Mouse (Mus musculus) midbrain, embryonic 11.5 days (tissue): ENCODE measurements at regions not wholly inside any gene's neighbourhood (a gene's known extent, or its start where the extent isn't known, plus 50 kb on each side); places are given as distances from the start of the nearest gene placed in this dataset.

Source experiments
- ATAC-seq: fragments of 200-750 bp; cut with Nextera tagmentation; 2 replicates; pipeline ENCODE4 v1.8.0; 2017; ENCODE audit warnings: moderate TSS enrichment, moderate library complexity; ENCODE audit not compliant: low FRiP score
- DNase-seq: peaks from one replicate; pipeline ENCODE4 v3.0.0; 2015; ENCODE audit warnings: low spot score; ENCODE audit errors: missing footprints
- H3K27ac ChIP-seq: fragments of 300-500 bp; sonication (generic); 2 replicates; pipeline ENCODE4 v1.5.1; 2014; ENCODE audit warnings: low read depth, low read length
- H3K27me3 ChIP-seq: fragments of 300-500 bp; sonication (generic); 2 replicates; pipeline ENCODE4 v1.6.1; 2014; ENCODE audit warnings: mild to moderate bottlenecking, low read length, moderate library complexity, mixed read lengths; ENCODE audit not compliant: control insufficient read depth, insufficient read depth
- H3K36me3 ChIP-seq: fragments of 300-500 bp; sonication (generic); 2 replicates; pipeline ENCODE4 v1.6.1; 2014; ENCODE audit warnings: mild to moderate bottlenecking, low read length, moderate library complexity, mixed read lengths; ENCODE audit not compliant: control insufficient read depth, insufficient read depth
- H3K4me1 ChIP-seq: fragments of 300-500 bp; sonication (generic); 2 replicates; pipeline ENCODE4 v1.6.1; 2014; ENCODE audit warnings: low read length; ENCODE audit not compliant: control insufficient read depth, insufficient read depth
- H3K4me2 ChIP-seq: fragments of 300-500 bp; sonication (generic); 2 replicates; pipeline ENCODE4 v1.6.1; 2014; ENCODE audit warnings: mild to moderate bottlenecking, moderate library complexity
- H3K4me3 ChIP-seq: fragments of 300-500 bp; sonication (generic); 2 replicates; pipeline ENCODE4 v1.5.1; 2014; ENCODE audit warnings: low read depth, low read length
- H3K9ac ChIP-seq: fragments of 300-500 bp; sonication (generic); 2 replicates; pipeline ENCODE4 v1.6.1; 2014; ENCODE audit warnings: low read length
- H3K9me3 ChIP-seq: fragments of 300-500 bp; sonication (generic); 2 replicates; pipeline ENCODE4 v1.6.1; 2016; ENCODE audit warnings: low read length; ENCODE audit not compliant: control insufficient read depth
- WGBS: fragments of 180-500 bp; shearing (Covaris S2); extraction: QIAGEN DNeasy Blood & Tissue Kit; methylation state at CpG from one replicate; pipeline ENCODE4 v1.1.7; 2014; 5-methylcytosine and 5-hydroxymethylcytosine counted together

DNA sequence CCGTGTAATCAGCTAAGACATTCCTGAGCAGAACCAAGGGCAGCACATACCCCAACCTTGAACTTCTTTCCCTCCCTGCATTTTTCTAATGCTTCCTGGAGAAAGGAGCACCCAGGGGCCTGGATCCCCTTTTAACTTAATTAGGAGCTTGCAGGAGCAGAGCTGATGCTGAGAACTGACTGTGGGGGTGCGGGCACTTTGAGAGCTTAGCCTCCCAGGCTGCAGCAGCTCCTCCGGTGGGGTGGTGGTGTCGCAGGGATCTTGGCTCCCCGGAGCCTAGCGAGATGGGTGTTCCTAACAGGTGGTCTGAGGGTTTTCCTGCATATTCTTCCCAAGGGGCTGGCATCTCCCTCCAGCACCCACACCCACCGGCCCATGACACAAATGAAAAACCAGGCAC lies 289.4 kb downstream of the Mycn start:
- 28% methylated on average over 7 of the region's 7 CpGs for WGBS
- Histone ChIP-seq H3K36me3 (no peaks in the 10 kb centered on the region), H3K27ac (no peak overlapping the region; the same call in 1 of the 2 replicates), H3K4me2 (no peak overlapping the region), H3K27me3 (no peaks in the 10 kb centered on the region), H3K4me3 (no peak overlapping the region), H3K9ac (no peak overlapping the region; the same call in 1 of the 2 replicates), H3K4me1 (peaks cover 14% of the 10 kb centered on the region), H3K9me3 (no peaks in the 10 kb centered on the region)
- ATAC-seq (0 out of 2 replicates have a peak, but pooled peaks have one; percentile 14), DNase-seq (peak; percentile 83)

DNA sequence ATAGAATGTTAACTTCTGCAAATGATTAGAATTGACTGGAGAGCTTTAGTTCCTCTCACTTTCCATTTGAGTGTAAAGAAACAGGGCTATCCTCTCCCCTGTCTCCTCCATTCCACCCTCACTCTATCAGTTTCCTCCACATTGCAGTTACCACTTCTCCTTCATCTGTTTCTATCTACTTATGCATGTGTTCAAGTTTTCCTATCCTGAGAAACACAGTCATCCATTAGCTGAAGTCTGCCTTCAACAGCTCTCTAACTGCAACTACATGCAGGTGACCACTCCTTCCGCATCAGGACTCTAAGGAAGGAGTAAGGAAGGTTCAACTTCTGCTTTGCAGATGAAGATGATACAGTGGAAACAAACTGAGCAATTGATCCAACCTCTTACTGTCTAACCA lies 291.4 kb downstream of the Mycn start:
- Histone ChIP-seq H3K9me3 (no peaks in the 10 kb centered on the region), H3K36me3 (no peaks in the 10 kb centered on the region), H3K27ac (no peak overlapping the region), H3K4me2 (no peak overlapping the region), H3K4me3 (no peak overlapping the region), H3K4me1 (peaks cover 14% of the 10 kb centered on the region), H3K27me3 (no peaks in the 10 kb centered on the region), H3K9ac (no peak overlapping the region)
- peak; percentile 28 for DNase-seq
- 91% methylated on average over 1 of the region's 1 CpGs for WGBS
- ATAC-seq: no peak

DNA sequence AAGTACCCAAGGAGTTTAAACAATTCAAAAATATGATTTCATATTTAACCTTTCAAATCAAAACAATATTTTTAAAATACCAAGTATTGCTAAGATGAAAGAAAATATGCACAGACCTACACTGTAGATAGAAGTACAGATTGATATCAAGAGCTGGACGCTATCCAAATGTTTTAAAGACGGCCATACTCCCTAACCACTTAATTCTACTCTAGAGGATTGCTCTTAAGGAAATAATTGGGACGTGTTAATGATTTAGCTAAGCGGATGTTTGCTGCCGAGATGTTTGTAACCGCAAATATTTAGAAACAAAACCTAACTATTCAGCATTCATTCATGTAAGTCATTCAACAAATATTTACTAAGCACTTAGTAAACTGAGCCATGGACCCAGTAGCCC lies 294.2 kb downstream of the Mycn start:
- Histone ChIP-seq H3K9me3 (no peaks in the 10 kb centered on the region), H3K9ac (no peak overlapping the region), H3K4me2 (no peak overlapping the region), H3K36me3 (no peaks in the 10 kb centered on the region), H3K4me3 (no peak overlapping the region), H3K27me3 (no peaks in the 10 kb centered on the region), H3K4me1 (peaks cover 15% of the 10 kb centered on the region), H3K27ac (no peak overlapping the region)
- ATAC-seq (no peak), DNase-seq (peak; percentile 57)
- WGBS: 88% methylated on average over 6 of the region's 6 CpGs

DNA sequence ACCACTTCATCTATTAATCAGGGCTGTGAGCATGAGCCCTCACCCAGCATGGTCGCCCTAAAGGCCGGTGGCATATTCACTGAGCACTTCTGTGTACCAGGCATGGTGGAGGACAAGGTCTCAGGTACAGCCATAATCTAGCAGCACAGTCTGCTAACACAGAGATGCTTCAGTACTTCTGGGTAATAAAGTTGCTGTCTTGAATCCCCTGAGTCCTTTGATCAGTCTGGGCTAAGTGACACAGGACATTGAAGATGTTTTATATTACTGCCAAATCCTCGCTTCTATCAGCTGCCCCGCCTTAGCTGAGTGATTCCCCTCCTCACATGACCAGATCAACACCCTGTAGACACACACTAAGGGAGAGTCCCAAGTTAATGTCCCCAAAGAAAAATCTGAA lies 296.5 kb downstream of the Mycn start:
- Histone ChIP-seq H3K9ac (no peak overlapping the region), H3K4me2 (no peak overlapping the region), H3K27me3 (no peaks in the 10 kb centered on the region), H3K4me3 (no peak overlapping the region), H3K27ac (no peak overlapping the region), H3K9me3 (no peaks in the 10 kb centered on the region), H3K36me3 (no peaks in the 10 kb centered on the region), H3K4me1 (peaks cover 4% of the 10 kb centered on the region; the same call in 1 of the 2 replicates)
- no peak for ATAC-seq
- DNase-seq: no peak
- 83% methylated on average over 4 of the region's 4 CpGs for WGBS

DNA sequence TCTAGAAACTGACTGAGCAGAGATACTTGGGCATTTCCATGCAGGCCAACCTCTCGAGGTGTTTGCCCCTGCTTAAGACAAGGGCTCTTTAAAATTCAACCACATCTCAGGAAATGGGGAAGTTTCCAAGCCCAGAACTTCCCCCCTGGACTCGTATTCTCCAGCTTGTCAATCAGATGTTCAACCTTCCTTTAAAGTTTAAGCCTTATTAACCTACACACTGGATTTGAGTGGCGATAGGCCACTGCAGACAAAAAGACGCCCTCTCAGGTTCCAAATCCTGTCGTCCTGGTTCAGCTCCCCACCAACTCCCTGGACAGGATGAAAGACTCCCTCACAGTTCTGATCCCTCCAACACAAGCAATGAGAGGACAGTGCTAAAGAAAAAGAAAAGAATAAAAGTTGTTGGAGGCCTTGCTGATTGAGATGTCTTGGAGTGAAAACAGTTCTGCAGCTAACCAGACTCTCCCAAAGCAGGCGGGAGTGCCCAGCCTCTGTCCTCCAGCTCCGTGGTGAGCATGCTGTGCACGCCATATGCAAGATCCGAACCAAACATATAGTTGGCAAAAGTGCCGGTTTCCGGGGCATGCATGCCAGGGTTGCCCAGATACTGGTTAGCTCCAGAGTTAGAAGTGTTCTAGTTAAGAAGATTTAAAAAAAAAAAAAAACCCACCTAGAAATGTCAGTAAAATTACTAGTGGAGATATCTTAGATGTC lies 298.3 kb downstream of the Mycn start:
- H3K27me3 ChIP-seq: no peaks in the 10 kb centered on the region
- 19% methylated on average over 11 of the region's 11 CpGs for WGBS
- no peaks in the 10 kb centered on the region for H3K36me3 ChIP-seq
- peaks cover 4% of the 10 kb centered on the region; the same call in 1 of the 2 replicates for H3K4me1 ChIP-seq
- H3K9me3 ChIP-seq: no peaks in the 10 kb centered on the region
- ATAC-seq: peak; percentile 82
- no peak overlapping the region for H3K4me3 ChIP-seq
- no peak overlapping the region for H3K27ac ChIP-seq
- DNase-seq: peak; percentile 90
- no peak overlapping the region for H3K9ac ChIP-seq
- H3K4me2 ChIP-seq: no peak overlapping the region

DNA sequence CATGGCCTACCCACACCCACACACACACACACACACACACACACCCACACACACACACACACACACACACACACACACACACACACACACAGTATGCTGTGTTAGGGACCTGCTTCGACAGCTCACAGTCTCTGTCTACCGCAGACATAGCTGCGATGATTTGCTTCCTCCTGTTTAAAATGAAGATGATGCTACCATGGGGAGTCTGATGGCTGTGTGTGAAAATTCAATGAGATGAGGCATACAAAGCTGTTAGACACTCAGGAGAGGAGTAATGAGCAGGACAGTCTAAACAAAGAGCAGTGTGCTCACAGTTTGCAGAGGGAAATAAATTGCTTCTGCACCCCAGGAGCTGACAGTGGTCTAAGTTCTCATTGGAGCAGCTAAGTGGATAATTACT lies 306.4 kb downstream of the Mycn start:
- no peak for ATAC-seq

DNA sequence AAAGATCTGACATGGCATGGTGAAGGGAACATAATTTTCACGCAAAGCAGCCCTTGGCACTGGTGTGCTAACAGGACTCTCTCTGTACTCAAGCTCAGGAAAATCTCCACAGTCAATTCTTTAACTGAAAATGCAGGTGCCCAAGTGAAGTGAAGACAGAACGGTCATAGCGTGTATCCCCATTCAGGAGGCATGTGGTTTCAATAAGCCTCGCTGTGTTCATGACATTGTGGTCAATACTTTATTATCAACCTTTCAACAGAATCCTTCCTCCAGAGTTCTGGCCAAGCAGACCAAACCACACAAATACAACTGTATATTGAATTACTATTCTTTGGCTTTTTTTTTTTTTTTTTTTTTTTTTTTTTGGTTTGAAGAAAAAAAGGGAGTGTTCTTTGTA lies 314.1 kb downstream of the Mycn start:
- DNase-seq (no peak), ATAC-seq (no peak)
- no peak overlapping the region for H3K4me2 ChIP-seq
- H3K9me3 ChIP-seq: no peaks in the 10 kb centered on the region
- H3K27ac ChIP-seq: no peak overlapping the region
- no peak overlapping the region for H3K4me3 ChIP-seq
- 88% methylated on average over 4 of the region's 4 CpGs for WGBS
- H3K36me3 ChIP-seq: no peaks in the 10 kb centered on the region
- no peak overlapping the region for H3K9ac ChIP-seq
- peaks cover 15% of the 10 kb centered on the region for H3K4me1 ChIP-seq
- no peaks in the 10 kb centered on the region for H3K27me3 ChIP-seq

More for the DNA sequence above, 306.4 kb downstream of the Mycn start:
- Histone ChIP-seq H3K4me1 (no peaks in the 10 kb centered on the region), H3K9ac (no peak overlapping the region), H3K4me2 (no peak overlapping the region), H3K27me3 (no peaks in the 10 kb centered on the region), H3K9me3 (no peaks in the 10 kb centered on the region), H3K27ac (no peak overlapping the region), H3K36me3 (no peaks in the 10 kb centered on the region), H3K4me3 (no peak overlapping the region)
- DNase-seq: peak; percentile 35
- WGBS: 94% methylated on average over 3 of the region's 3 CpGs

DNA sequence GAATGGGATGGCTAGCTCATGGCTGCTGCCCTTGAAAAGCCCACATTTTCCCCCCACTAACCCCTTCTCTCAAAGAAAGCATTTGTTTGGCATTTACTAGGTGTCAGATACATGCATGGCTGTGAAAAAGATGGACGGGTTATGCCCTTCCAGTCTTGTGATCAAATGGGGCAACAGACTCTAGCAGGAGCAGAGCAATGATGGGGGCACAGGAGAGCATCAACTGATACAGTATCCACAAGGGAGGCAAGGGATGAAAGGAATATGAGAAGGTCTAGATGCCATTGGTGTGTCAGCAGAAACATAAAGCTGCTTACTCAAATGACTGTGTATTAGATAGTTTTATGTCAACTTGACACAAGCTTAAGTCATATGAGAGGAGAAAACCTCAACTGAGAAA lies 315.9 kb downstream of the Mycn start:
- Histone ChIP-seq H3K9me3 (no peaks in the 10 kb centered on the region), H3K36me3 (no peaks in the 10 kb centered on the region), H3K4me3 (no peak overlapping the region), H3K27me3 (no peaks in the 10 kb centered on the region), H3K4me1 (peaks cover 15% of the 10 kb centered on the region), H3K4me2 (no peak overlapping the region), H3K27ac (no peak overlapping the region), H3K9ac (no peak overlapping the region)
- WGBS: 94% methylated on average over 1 of the region's 1 CpGs
- ATAC-seq (no peak), DNase-seq (no peak)

DNA sequence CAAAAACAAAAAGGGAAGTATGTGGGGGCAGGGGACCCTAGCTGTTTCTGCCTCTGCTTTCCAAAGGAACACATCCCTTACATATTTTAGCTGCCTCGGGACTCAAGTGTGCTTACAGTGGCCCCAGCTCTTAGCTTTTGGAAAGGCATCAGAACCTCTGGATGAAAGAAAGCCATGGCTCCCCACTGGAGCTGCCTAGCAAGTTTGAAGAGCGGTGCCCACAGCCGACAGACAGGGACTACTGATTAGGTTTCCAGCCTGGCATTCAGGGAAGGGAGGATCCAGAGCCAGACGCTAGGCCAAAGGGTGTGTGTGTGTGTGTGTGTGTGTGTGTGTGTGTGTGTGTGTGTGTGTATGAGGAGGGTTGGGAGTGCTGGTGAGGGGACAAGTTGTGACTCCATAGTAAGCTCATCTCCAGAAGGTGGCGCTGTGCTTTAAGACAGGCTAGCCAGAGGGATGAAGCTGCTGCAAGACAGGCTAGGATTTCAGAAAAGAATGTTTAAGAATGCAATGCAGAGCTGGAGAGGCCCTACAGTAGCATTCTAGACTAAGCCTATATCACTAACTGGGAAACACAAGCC lies 318.9 kb downstream of the Mycn start:
- ATAC-seq (peak; percentile 86), DNase-seq (peak; percentile 97)
- H3K4me3 ChIP-seq: no peak overlapping the region
- no peaks in the 10 kb centered on the region for H3K36me3 ChIP-seq
- no peak overlapping the region for H3K9ac ChIP-seq
- peaks cover 17% of the 10 kb centered on the region for H3K4me1 ChIP-seq
- no peaks in the 10 kb centered on the region for H3K27me3 ChIP-seq
- no peak overlapping the region for H3K27ac ChIP-seq
- no peak overlapping the region for H3K4me2 ChIP-seq
- H3K9me3 ChIP-seq: no peaks in the 10 kb centered on the region
- 23% methylated on average over 5 of the region's 5 CpGs for WGBS
